Mouse (Mus musculus): ENCODE measurements around the gene Gm9964. TPM values are rescaled to one million over a fixed set of nuclear protein-coding genes. Genes with fewer than 3 reads are reported as not detected.

Gm9964 gene
- polyA plus RNA-seq, 1 experiment from 2014 or later = not detected

- ATAC-seq (ENCODE audit: low read depth) (no peak), DNase-seq (ENCODE audit: low spot score) (no peak)
- Histone ChIP-seq H3K36me3 (ENCODE audit: control insufficient read depth, insufficient read depth, low read length) (no peaks in the 10 kb centered on the region), H3K4me3 (ENCODE audit: low read depth, low read length) (no peak overlapping the region), H3K4me1 (ENCODE audit: control insufficient read depth, insufficient read depth, low read length) (no peaks in the 10 kb centered on the region), H3K4me2 (ENCODE audit: low read depth, low read length) (no peak overlapping the region), H3K9me3 (ENCODE audit: control insufficient read depth, low read length) (no peaks in the 10 kb centered on the region), H3K9ac (ENCODE audit: low read depth, low read length) (no peak overlapping the region), H3K27me3 (replicated peaks; ENCODE audit: control insufficient read depth, insufficient read depth, low read length) (no peaks in the 10 kb centered on the region), H3K27ac (replicated peaks; ENCODE audit: low read depth, low read length) (no peak overlapping the region)
- WGBS = 44% methylated on average over 5 of the region's 5 CpGs
Measured at GRCm38 (mm10) chr11:79291651-79292050, 5.1 kb downstream of the Gm9964 start.

DNA sequence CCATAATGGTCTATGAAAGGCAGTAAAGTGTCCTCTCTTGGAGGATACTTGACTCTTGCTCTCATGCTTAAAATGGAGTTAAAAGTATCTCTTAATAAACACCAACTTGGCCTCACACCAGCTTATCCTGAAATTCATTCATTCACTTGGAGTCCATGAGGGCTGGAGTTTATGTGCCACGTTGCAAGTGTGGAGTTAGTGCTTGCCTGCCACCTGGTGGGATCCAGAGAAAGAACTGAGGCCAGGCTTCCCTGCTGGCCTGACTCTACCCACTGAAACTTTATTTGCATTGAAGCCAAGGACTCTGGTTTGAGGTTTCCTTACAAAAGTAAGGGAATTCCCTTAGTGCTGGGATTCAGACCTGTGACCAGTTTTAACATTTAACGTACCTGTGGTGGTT, 6.2 kb downstream of the Gm9964 start:
- no peak overlapping the region for H3K4me3 ChIP-seq (ENCODE audit: low read depth, low read length)
- 50% methylated on average over 2 of the region's 2 CpGs for WGBS
- H3K4me1 ChIP-seq (ENCODE audit: control insufficient read depth, insufficient read depth, low read length) = no peaks in the 10 kb centered on the region
- H3K9me3 ChIP-seq (ENCODE audit: control insufficient read depth, low read length) = no peaks in the 10 kb centered on the region
- H3K4me2 ChIP-seq (ENCODE audit: low read depth, low read length) = no peak overlapping the region
- no peaks in the 10 kb centered on the region for H3K36me3 ChIP-seq (ENCODE audit: control insufficient read depth, insufficient read depth, low read length)
- no peaks in the 10 kb centered on the region for H3K27me3 ChIP-seq (replicated peaks; ENCODE audit: control insufficient read depth, insufficient read depth, low read length)
- no peak for ATAC-seq (ENCODE audit: low read depth)
- H3K27ac ChIP-seq (replicated peaks; ENCODE audit: low read depth, low read length) = no peak overlapping the region
- peak; percentile 81 for DNase-seq (ENCODE audit: low spot score)
- H3K9ac ChIP-seq (ENCODE audit: low read depth, low read length) = no peak overlapping the region

GRCm38 (mm10) chr11:79288913-79289640, 7.6 kb downstream of the Gm9964 start:
- no peaks in the 10 kb centered on the region for H3K27me3 ChIP-seq (replicated peaks; ENCODE audit: control insufficient read depth, insufficient read depth, low read length)
- H3K36me3 ChIP-seq (ENCODE audit: control insufficient read depth, insufficient read depth, low read length) = no peaks in the 10 kb centered on the region
- ATAC-seq (ENCODE audit: low read depth) (no peak), DNase-seq (ENCODE audit: low spot score) (no peak)
- no peak overlapping the region for H3K4me2 ChIP-seq (ENCODE audit: low read depth, low read length)
- H3K4me1 ChIP-seq (ENCODE audit: control insufficient read depth, insufficient read depth, low read length) = no peaks in the 10 kb centered on the region
- H3K4me3 ChIP-seq (ENCODE audit: low read depth, low read length) = no peak overlapping the region
- no peak overlapping the region for H3K27ac ChIP-seq (replicated peaks; ENCODE audit: low read depth, low read length)
- no peak overlapping the region for H3K9ac ChIP-seq (ENCODE audit: low read depth, low read length)
- no peaks in the 10 kb centered on the region for H3K9me3 ChIP-seq (ENCODE audit: control insufficient read depth, low read length)
- 79% methylated on average over 5 of the region's 5 CpGs for WGBS

DNA sequence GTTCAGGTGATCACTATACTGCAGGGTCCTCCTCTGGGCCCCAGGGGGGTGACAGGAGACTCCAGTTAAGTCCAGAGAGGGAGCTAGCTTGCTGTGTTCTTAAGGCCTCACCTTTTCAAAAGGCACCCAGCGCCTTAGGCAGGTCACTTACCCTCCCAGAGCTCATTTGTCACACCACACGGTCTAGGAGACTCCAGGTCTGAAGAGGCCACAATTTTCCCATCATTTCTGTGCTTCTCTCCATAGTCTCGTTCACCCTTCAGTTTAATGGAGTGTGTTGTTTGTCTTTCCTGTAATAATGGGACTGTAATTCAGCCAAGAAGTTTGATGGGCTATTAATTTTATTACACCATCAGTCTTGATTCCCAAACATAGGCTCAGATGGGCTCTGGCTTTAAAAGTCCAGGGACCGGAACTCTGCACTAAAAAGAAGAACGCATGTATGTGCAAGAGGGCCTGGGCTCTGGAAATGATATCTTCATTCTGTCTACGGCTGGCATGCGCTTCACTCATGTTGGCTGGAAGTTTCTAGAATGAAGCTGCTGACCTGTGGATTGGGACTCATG, 8.3 kb downstream of the Gm9964 start:
- Histone ChIP-seq H3K9me3 (ENCODE audit: control insufficient read depth, low read length) (no peaks in the 10 kb centered on the region), H3K4me1 (ENCODE audit: control insufficient read depth, insufficient read depth, low read length) (no peaks in the 10 kb centered on the region), H3K27me3 (replicated peaks; ENCODE audit: control insufficient read depth, insufficient read depth, low read length) (no peaks in the 10 kb centered on the region), H3K27ac (replicated peaks; ENCODE audit: low read depth, low read length) (no peak overlapping the region), H3K9ac (ENCODE audit: low read depth, low read length) (no peak overlapping the region), H3K4me2 (ENCODE audit: low read depth, low read length) (no peak overlapping the region), H3K36me3 (ENCODE audit: control insufficient read depth, insufficient read depth, low read length) (no peaks in the 10 kb centered on the region), H3K4me3 (ENCODE audit: low read depth, low read length) (no peak overlapping the region)
- ATAC-seq (ENCODE audit: low read depth) = no peak
- 73% methylated on average over 7 of the region's 7 CpGs for WGBS
- no peak for DNase-seq (ENCODE audit: low spot score)

- ATAC-seq (ENCODE audit: low read depth) = no peak
- 73% methylated on average over 5 of the region's 6 CpGs for WGBS
- peak; percentile 14 for DNase-seq (ENCODE audit: low spot score)
Measured at GRCm38 (mm10) chr11:79287447-79287846, 9.3 kb downstream of the Gm9964 start.

DNA sequence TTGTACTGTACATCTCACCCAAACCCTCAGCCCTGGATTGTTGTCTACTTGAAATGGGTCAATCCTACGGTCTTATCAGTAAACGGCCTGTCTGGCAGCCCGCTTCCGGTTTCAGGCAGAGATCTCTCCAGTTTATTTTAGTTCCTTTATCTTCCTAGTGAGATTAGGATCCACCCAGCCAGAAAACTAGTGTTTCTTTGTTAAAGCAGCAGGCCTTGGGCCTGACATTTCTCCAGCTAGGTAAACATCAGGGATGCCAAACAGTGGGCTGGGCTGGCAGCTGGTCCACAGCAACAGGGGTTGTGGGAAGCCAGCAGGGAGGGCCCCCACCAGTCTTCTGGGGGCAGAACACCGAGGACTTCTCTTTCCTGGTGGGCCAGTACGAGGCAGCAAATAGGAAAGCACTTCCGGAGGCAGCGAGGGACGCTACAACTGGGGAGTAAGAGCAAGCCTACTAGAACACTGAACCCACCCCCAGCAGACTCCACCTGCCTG, 10.4 kb downstream of the Gm9964 start:
- Histone ChIP-seq H3K27ac (replicated peaks; ENCODE audit: low read depth, low read length) (no peak overlapping the region), H3K9me3 (ENCODE audit: control insufficient read depth, low read length) (no peaks in the 10 kb centered on the region), H3K27me3 (replicated peaks; ENCODE audit: control insufficient read depth, insufficient read depth, low read length) (no peaks in the 10 kb centered on the region), H3K4me2 (ENCODE audit: low read depth, low read length) (no peak overlapping the region), H3K9ac (ENCODE audit: low read depth, low read length) (no peak overlapping the region), H3K4me1 (ENCODE audit: control insufficient read depth, insufficient read depth, low read length) (no peaks in the 10 kb centered on the region), H3K4me3 (ENCODE audit: low read depth, low read length) (no peak overlapping the region), H3K36me3 (ENCODE audit: control insufficient read depth, insufficient read depth, low read length) (no peaks in the 10 kb centered on the region)
- ATAC-seq (ENCODE audit: low read depth) (no peak), DNase-seq (ENCODE audit: low spot score) (no peak)
- 79% methylated on average over 9 of the region's 9 CpGs for WGBS

More at GRCm38 (mm10) chr11:79287447-79287846, 9.3 kb downstream of the Gm9964 start:
- H3K9me3 ChIP-seq (ENCODE audit: control insufficient read depth, low read length) = no peaks in the 10 kb centered on the region
- H3K4me2 ChIP-seq (ENCODE audit: low read depth, low read length) = no peak overlapping the region
- H3K4me1 ChIP-seq (ENCODE audit: control insufficient read depth, insufficient read depth, low read length) = no peaks in the 10 kb centered on the region
- no peak overlapping the region for H3K27ac ChIP-seq (replicated peaks; ENCODE audit: low read depth, low read length)
- no peak overlapping the region for H3K4me3 ChIP-seq (ENCODE audit: low read depth, low read length)
- no peak overlapping the region for H3K9ac ChIP-seq (ENCODE audit: low read depth, low read length)
- no peaks in the 10 kb centered on the region for H3K36me3 ChIP-seq (ENCODE audit: control insufficient read depth, insufficient read depth, low read length)
- H3K27me3 ChIP-seq (replicated peaks; ENCODE audit: control insufficient read depth, insufficient read depth, low read length) = no peaks in the 10 kb centered on the region

GRCm38 (mm10) chr11:79283350-79284030, 13.2 kb downstream of the Gm9964 start:
- Histone ChIP-seq H3K4me2 (ENCODE audit: low read depth, low read length) (no peak overlapping the region), H3K4me3 (ENCODE audit: low read depth, low read length) (no peak overlapping the region)
- no peak for ATAC-seq (ENCODE audit: low read depth)

DNA sequence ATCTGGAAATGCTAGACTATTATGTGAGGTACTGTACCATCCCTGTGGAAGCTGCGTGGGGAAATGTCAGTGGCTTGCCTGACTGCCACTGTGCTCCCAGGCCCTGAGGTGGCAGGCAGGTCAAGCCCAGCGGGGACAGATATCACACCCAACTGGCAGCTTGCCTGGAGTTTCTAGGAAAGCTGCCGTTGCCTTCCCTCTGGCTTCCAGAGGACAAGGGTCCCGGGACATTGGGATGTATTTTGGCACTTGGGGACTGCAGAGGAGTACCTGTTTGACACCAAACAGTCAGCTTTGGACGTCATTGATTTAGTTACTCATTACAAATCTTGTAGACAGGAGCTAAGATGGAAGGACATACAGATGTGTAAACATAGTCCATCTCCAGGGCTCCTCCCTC, 15.3 kb downstream of the Gm9964 start:
- 48% methylated on average over 5 of the region's 5 CpGs for WGBS
- DNase-seq (ENCODE audit: low spot score) (no peak), ATAC-seq (ENCODE audit: low read depth) (no peak)
- Histone ChIP-seq H3K9ac (ENCODE audit: low read depth, low read length) (no peak overlapping the region), H3K4me3 (ENCODE audit: low read depth, low read length) (no peak overlapping the region), H3K9me3 (ENCODE audit: control insufficient read depth, low read length) (no peaks in the 10 kb centered on the region), H3K4me1 (ENCODE audit: control insufficient read depth, insufficient read depth, low read length) (peaks cover 7% of the 10 kb centered on the region), H3K27me3 (replicated peaks; ENCODE audit: control insufficient read depth, insufficient read depth, low read length) (no peaks in the 10 kb centered on the region), H3K27ac (replicated peaks; ENCODE audit: low read depth, low read length) (no peak overlapping the region), H3K36me3 (ENCODE audit: control insufficient read depth, insufficient read depth, low read length) (no peaks in the 10 kb centered on the region), H3K4me2 (ENCODE audit: low read depth, low read length) (no peak overlapping the region)

More at GRCm38 (mm10) chr11:79283350-79284030, 13.2 kb downstream of the Gm9964 start:
- Histone ChIP-seq H3K9me3 (ENCODE audit: control insufficient read depth, low read length) (no peaks in the 10 kb centered on the region), H3K27me3 (replicated peaks; ENCODE audit: control insufficient read depth, insufficient read depth, low read length) (no peaks in the 10 kb centered on the region), H3K36me3 (ENCODE audit: control insufficient read depth, insufficient read depth, low read length) (no peaks in the 10 kb centered on the region), H3K27ac (replicated peaks; ENCODE audit: low read depth, low read length) (no peak overlapping the region), H3K9ac (ENCODE audit: low read depth, low read length) (no peak overlapping the region), H3K4me1 (ENCODE audit: control insufficient read depth, insufficient read depth, low read length) (peaks cover 7% of the 10 kb centered on the region)
- WGBS = 94% methylated on average over 4 of the region's 4 CpGs
- no peak for DNase-seq (ENCODE audit: low spot score)

Measured in embryonic facial prominence, embryonic 14.5 days (tissue).